Mouse (Mus musculus) brain, embryonic 14.5 days (tissue): ENCODE measurements at regions not wholly inside any gene's neighbourhood (a gene's known extent, or its start where the extent isn't known, plus 50 kb on each side); places are given as distances from the start of the nearest gene placed in this dataset.

ENCODE experiments used
- CTCF ChIP-seq: fragments of 200-500 bp; IDR thresholded peaks from 2 replicates; pipeline ENCODE4 v1.5.1; 2012; ENCODE audit warnings: inconsistent platforms, mild to moderate bottlenecking, moderate library complexity, borderline replicate concordance; ENCODE audit not compliant: insufficient read depth, insufficient read length; ENCODE audit errors: extremely low read depth
- POLR2A ChIP-seq: fragments of 200-500 bp; IDR thresholded peaks from 2 replicates; pipeline ENCODE4 v1.6.1; 2012; ENCODE audit warnings: mild to moderate bottlenecking, inconsistent platforms, borderline replicate concordance; ENCODE audit not compliant: poor library complexity, insufficient read depth, insufficient read length, severe bottlenecking; ENCODE audit errors: extremely low read depth

DNA sequence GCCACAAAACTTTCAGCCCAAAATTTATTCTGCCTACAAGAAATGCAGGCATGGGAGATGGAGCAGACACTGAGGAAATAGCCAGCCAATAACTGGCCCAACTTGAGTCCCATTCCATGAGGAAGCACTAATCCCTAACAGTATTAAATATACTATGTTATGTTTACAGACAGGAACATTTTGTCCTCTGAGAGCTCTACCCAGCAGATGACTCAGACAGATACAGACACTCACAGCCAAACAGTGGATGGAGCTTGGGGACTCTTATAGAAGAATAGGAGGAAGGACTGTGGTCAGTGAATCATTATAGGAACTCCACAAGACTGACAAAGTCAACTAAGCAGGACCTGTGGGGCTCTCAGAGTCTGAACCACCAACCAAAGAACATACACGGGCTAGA, 293.8 kb upstream of the Slc7a11 start:
- TF ChIP-seq CTCF (no peak), POLR2A (no peak)
